Mouse (Mus musculus): ENCODE results near the gene Shld1. TPM values are rescaled to one million over a fixed set of nuclear protein-coding genes. Genes with fewer than 3 reads are reported as not detected.

Shld1 gene
- total and polyA plus RNA-seq, 3 experiments: 8.0 to 8.8 TPM; not detected in 1

GRCm38 (mm10) chr2:132723958-132724431, 37.3 kb downstream of the Shld1 start:
- no peak overlapping the region for H3K9ac ChIP-seq (ENCODE audit: control insufficient read depth, low read depth, low read length, poor library complexity, severe bottlenecking)
- no peak overlapping the region for H3K27ac ChIP-seq (ENCODE audit: control insufficient read depth, low read depth, low read length)
- no peaks in the 10 kb centered on the region for H3K79me2 ChIP-seq (ENCODE audit: control insufficient read depth, insufficient read depth, low read length, poor library complexity)
- peaks cover 0 to 11% of the 10 kb centered on the region in 2 experiments; a peak in 2 of 4 replicates for H3K36me3 ChIP-seq (ENCODE audit: control insufficient read depth in 1 of 2, insufficient read depth in 2 of 2, low read length in 2 of 2)
- H3K4me1 ChIP-seq (ENCODE audit: control insufficient read depth in 1 of 2, insufficient read depth in 2 of 2, low read length in 2 of 2): peaks cover 6 to 15% of the 10 kb centered on the region in 2 experiments
- TF ChIP-seq BHLHE40 (IDR thresholded peaks at IDR 0.05; ENCODE audit: borderline replicate concordance, low read depth, low read length) (no peak), MAX (IDR thresholded peaks at IDR 0.05; ENCODE audit: low read length) (no peak), HCFC1 (IDR thresholded peaks at IDR 0.05; ENCODE audit: low read depth, low read length) (no peak), USF1 (IDR thresholded peaks at IDR 0.05; ENCODE audit: low read depth, low read length) (no peak), POLR2A (IDR thresholded peaks at IDR 0.05; ENCODE audit: control insufficient read depth in 1 of 2, insufficient read depth in 1 of 2, low read depth in 1 of 2, low read length in 2 of 2, poor library complexity in 1 of 2) (no peak), CTCF (IDR thresholded peaks at IDR 0.05 in 2 of 3, conservative IDR thresholded peaks at IDR 0.05 in 1 of 3; ENCODE audit: control insufficient read depth in 1 of 3, insufficient read depth in 1 of 3, low read depth in 2 of 3, low read length in 3 of 3, poor library complexity in 1 of 3, severe bottlenecking in 1 of 3) (no peak), MAZ (IDR thresholded peaks at IDR 0.05; ENCODE audit: low read depth, low read length) (no peak), SMC3 (IDR thresholded peaks at IDR 0.05; ENCODE audit: low read depth, low read length) (no peak), MEF2A (IDR thresholded peaks at IDR 0.05; ENCODE audit: extremely low read depth, insufficient replicate concordance, low read depth, low read length, poor library complexity, severe bottlenecking) (no peak)
- no peak overlapping the region for H3K4me3 ChIP-seq (ENCODE audit: control insufficient read depth in 1 of 2, insufficient read depth in 1 of 2, low read depth in 2 of 2, low read length in 2 of 2)
- H3K9me3 ChIP-seq (replicated peaks; ENCODE audit: insufficient read depth, low read length): no peaks in the 10 kb centered on the region
- no peaks in the 10 kb centered on the region for H3K27me3 ChIP-seq (ENCODE audit: control insufficient read depth in 1 of 2, insufficient read depth in 2 of 2, low read length in 2 of 2)
- DNase-seq (ENCODE audit: low read depth, low spot score): no peak

GRCm38 (mm10) chr2:132724561-132724960, 37.8 kb downstream of the Shld1 start:
- H3K79me2 ChIP-seq (ENCODE audit: control insufficient read depth, insufficient read depth, low read length, poor library complexity): no peaks in the 10 kb centered on the region
- peaks cover 6 to 15% of the 10 kb centered on the region in 2 experiments for H3K4me1 ChIP-seq (ENCODE audit: control insufficient read depth in 1 of 2, insufficient read depth in 2 of 2, low read length in 2 of 2)
- H3K36me3 ChIP-seq (ENCODE audit: control insufficient read depth in 1 of 2, insufficient read depth in 2 of 2, low read length in 2 of 2): peaks cover 0 to 11% of the 10 kb centered on the region in 2 experiments; a peak in 2 of 4 replicates
- H3K9me3 ChIP-seq (replicated peaks; ENCODE audit: insufficient read depth, low read length): no peaks in the 10 kb centered on the region
- H3K4me3 ChIP-seq (ENCODE audit: control insufficient read depth in 1 of 2, insufficient read depth in 1 of 2, low read depth in 2 of 2, low read length in 2 of 2): no peak overlapping the region
- H3K27ac ChIP-seq (ENCODE audit: control insufficient read depth, low read depth, low read length): no peak overlapping the region
- no peak overlapping the region for H3K9ac ChIP-seq (ENCODE audit: control insufficient read depth, low read depth, low read length, poor library complexity, severe bottlenecking)
- H3K27me3 ChIP-seq (ENCODE audit: control insufficient read depth in 1 of 2, insufficient read depth in 2 of 2, low read length in 2 of 2): no peaks in the 10 kb centered on the region
- no peak for TF ChIP-seq SIN3A (IDR thresholded peaks at IDR 0.05; ENCODE audit: low read length)
- no peak for TF ChIP-seq EP300 (IDR thresholded peaks at IDR 0.05; ENCODE audit: low read depth in 1 of 2, low read length in 2 of 2)
- TF ChIP-seq UBTF (IDR thresholded peaks at IDR 0.05; ENCODE audit: borderline replicate concordance, insufficient read depth, low read depth, low read length): no peak
- no peak for TF ChIP-seq MYB (IDR thresholded peaks at IDR 0.05; ENCODE audit: low read depth, low read length)
- TF ChIP-seq CHD1 (IDR thresholded peaks at IDR 0.05; ENCODE audit: low read depth, low read length): no peak
- no peak for TF ChIP-seq ZMIZ1 (IDR thresholded peaks at IDR 0.05; ENCODE audit: low read depth, low read length)
- TF ChIP-seq CHD2 (IDR thresholded peaks at IDR 0.05; ENCODE audit: low read length): no peak
- DNase-seq (ENCODE audit: low read depth, low spot score): no peak

All from MEL (cell line).